Mouse (Mus musculus): ENCODE measurements at regions not wholly inside any gene's neighbourhood (a gene's known extent, or its start where the extent isn't known, plus 50 kb on each side); places are given as distances from the start of the nearest gene placed in this dataset.
"Not testable (repeated sequence)": the region's sequence is repeated elsewhere in the genome, so short reads cannot be mapped to it uniquely, and the experiment has no call there.

GRCm38 (mm10) chr11:41261254-41261653 lies 506.1 kb upstream of the Ccng1 start:
- DNase-seq (ENCODE audit: low read depth), result no peak

- no peak for DNase-seq (ENCODE audit: low read depth)
Measured at GRCm38 (mm10) chr11:41259915-41260619, 505.0 kb upstream of the Ccng1 start.

GRCm38 (mm10) chr11:41214501-41214900 lies 459.4 kb upstream of the Ccng1 start:
- not testable (repeated sequence) for DNase-seq (ENCODE audit: low read depth)

- peak; percentile 12 for DNase-seq (ENCODE audit: low read depth)
Measured at GRCm38 (mm10) chr11:41202228-41202627, 447.1 kb upstream of the Ccng1 start.

- no peak for DNase-seq (ENCODE audit: low read depth)
Measured at GRCm38 (mm10) chr11:41193981-41194380, 438.9 kb upstream of the Ccng1 start.

- no peak for DNase-seq (ENCODE audit: low read depth)
Measured at GRCm38 (mm10) chr11:41160492-41161175, 405.5 kb upstream of the Ccng1 start.

- DNase-seq (ENCODE audit: low read depth), result no peak
Measured at GRCm38 (mm10) chr11:41159927-41160326, 404.8 kb upstream of the Ccng1 start.

GRCm38 (mm10) chr11:41158761-41159596 lies 403.9 kb upstream of the Ccng1 start:
- no peak for DNase-seq (ENCODE audit: low read depth)

- DNase-seq (ENCODE audit: low read depth), result no peak
Measured at GRCm38 (mm10) chr11:41157321-41157720, 402.2 kb upstream of the Ccng1 start.

All from 416B (cell line).